Mouse (Mus musculus): ENCODE results near the gene Mast4. TPM values are rescaled to one million over a fixed set of nuclear protein-coding genes. Genes with fewer than 3 reads are reported as not detected.
A peak's percentile ranks its signal among the peaks of the same experiment; 100 is the strongest.

Mast4 gene
- total RNA-seq, 2 experiments from 2014 or later, result 48.4 to 58.4 TPM

DNA sequence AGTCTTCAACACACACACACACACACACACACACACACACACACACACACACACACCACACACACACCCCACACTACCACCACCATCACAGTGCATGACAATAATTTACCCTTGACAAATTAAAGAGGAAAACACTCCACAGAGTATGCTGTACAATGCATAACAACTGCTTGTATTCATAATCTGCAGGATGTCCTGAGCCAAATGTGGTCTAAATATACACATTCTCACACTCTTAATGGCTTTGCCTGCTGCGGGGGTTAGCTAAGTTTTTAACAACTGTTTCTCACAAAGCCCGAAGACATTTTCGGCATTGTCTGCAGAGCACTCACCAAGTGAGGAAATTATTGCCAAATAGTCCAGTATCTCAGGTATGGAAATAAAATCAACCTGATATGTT, 398.5 kb downstream of the Mast4 start:
- DNase-seq (ENCODE audit: low spot score in 2 of 2), result no peak

DNA sequence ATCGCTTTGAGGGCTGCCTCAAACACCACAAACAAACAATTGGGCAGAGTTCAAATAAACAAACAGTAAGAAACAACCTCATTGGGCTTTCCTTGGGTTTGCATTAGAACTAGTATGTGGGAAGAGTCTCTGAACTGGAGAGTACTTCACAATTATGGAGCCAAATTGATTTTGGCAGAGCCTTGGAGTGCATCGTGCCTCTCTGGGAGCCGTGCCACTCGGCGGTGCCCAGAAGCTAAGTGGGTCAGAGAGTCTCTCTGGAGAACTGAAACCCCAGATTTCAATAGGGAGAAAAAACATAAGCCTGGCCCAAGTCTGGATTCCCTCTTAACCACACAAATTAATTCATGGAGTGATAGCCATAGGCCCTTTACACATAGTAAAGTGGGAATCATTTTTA, 400.6 kb downstream of the Mast4 start:
- peak in 1 of 2 experiments; percentile 87 for DNase-seq (ENCODE audit: low spot score in 2 of 2)

DNA sequence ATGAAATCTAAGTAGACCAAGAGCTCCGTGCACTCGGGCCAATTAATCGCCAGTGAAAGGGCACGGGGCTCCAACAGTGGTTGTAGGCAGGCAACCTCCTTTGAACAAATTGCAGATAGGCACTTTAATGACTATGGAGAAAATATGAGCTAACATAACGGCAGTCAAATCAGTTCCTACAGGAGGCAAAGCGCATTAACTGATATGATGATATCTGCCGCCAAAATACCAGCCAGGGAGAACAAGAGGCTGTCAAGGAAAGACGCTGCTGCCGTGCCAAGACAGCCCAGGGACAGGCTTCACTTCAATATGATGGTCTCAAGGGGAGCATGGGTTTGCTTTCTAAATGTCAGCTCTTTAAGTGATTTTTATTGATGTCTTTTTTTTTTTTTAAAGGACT, 401.9 kb downstream of the Mast4 start:
- DNase-seq (ENCODE audit: low spot score in 2 of 2), result no peak

DNA sequence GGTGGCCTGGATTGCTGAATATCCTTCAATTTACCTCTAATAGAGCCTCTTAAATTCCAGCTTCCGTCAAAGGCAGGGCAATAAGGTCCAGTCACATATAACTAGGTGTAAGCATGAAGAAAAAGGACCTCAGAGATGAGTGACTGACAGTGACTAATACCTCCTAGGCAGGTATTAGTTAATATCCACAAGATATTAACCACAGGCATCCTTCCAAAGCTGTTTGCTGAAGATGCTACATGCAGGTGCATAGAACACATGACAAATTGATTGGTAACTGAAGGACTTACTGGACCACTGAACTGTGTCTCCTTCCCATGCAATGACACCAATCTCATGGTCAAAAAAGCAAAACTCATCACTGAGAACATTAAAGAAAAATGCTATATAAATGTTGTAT, 402.3 kb downstream of the Mast4 start:
- no peak for DNase-seq (ENCODE audit: low spot score in 2 of 2)

DNA sequence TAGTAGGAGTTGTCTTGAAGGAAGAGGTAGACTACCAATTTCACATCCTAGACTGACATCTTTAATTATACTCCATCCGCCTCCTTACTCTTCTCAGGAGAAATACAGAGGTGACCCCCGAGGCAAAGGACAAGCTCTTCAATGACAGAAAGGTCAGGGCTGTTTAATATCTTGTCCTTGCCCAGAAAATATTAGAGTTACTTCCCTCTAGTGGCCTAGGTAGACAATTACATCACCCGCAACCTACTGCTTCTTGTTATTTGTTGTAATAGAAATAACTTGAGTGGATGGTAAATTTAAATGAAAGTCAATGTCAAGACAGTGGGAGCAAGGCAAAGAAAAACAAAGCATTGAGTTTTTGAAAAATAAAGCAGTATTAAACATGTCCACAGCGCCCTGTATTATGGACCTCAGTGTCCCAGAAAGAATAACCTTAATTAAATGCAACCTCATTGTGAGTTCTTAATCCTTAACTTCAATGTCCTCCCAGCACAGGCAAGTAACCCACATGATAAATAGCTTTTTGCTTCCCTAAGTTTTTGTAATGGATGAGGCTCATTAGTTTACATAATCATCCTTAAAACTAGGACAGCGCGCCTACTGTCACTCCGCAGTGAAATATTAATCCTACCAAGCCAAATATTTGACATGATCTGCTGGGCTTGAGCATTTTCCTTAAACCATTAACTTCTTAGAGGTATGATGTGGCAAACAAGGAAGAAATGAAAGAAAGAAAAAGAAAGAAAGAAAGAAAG, 408.3 kb downstream of the Mast4 start:
- DNase-seq (ENCODE audit: low spot score in 2 of 2), result no peak

DNA sequence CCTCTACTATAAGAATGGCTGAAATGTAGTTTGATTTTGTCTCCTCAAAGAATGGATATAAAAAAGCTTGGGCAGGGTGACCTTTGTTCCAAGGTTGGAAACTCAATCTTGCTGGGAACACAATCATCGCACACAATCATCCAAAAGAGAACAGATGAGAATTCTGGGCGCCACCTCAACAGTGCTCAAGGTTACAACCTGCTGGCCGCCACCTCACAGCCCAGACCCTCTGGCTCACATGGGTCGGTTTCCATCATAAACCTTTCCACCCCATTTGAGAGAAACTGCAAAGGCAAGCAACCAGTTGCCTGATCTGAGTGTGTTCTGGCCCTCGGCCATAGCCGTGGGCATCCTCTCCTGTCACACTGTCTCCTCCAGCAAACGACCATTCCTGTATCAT, 414.6 kb downstream of the Mast4 start:
- no peak for DNase-seq (ENCODE audit: low spot score in 2 of 2)

DNA sequence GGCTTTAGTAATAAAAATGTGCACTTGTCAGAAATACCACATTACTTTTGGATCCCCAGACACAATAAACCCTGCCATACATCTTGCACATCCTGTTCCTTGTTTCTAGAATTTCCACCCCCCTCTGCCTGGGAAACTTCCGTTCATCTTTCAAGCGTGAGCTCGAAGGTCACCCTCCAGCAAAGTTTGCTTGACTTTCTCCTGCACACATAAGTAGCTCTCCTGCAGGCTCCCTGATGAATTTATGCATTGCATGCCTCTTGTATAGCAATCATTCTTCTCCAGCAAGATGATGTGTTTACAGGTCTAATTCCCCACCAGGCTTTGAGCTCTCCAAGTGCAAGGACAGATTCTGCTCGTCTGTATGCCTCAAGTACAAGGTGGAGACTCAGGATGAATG, 415.7 kb downstream of the Mast4 start:
- no peak for DNase-seq (ENCODE audit: low spot score in 2 of 2)

DNA sequence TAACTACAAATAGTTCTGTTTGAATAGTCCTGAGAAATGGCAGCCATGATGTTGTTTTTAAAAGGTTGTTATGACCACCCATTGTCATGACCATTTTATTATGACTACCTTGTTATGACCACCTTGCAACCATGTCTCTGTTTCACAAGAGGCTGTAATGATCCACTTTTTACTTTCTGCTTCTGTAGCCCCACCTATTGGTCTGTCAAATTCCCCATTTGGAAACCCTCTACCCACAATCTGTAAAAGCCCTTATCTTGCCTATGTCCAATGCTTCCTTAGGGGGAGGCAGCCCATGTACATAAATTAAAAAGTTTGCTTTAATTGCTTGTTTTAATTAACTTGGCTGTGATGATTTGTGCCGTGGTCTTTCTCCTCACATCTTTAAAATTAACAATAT, 419.0 kb downstream of the Mast4 start:
- no peak for DNase-seq (ENCODE audit: low spot score in 2 of 2)

DNA sequence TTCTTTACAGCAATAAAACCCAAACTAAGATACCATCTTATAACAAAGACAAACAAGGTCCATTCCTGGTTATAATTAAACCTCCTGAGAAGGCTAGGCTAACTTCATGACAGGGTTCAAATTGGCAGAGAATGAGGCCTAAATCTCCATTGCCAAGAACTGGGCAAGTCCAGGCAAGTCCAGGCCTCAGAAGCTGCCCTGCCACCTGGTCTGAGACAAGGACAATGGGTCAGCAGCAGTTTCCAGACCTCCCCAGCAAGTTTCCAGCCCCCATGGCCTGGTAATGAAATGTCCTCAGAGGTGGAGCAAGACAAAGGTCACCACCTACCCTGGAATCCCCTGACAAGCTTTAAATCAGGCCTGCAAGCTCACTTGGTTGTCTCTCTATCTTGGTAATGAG, 419.5 kb downstream of the Mast4 start:
- no peak for DNase-seq (ENCODE audit: low spot score in 2 of 2)

DNA sequence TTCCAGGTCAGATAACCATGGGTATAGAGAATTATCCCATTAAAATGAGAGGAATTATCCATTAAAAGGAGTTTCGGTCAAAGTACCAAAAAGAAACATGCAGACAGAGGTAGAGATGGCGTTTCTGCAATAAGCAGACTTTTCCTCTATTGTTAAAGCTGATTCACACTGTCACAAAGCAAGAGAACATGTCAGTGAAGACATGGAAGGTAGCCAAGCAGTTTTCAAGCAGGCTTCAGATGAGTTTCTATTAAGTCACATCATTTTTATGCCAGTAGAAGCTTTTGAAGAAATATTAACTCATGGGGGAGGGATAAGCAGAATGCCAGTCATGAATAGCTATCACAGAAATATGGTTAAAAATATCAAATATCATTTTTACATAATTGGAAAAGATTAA, 420.4 kb downstream of the Mast4 start:
- no peak for DNase-seq (ENCODE audit: low spot score in 2 of 2)

DNA sequence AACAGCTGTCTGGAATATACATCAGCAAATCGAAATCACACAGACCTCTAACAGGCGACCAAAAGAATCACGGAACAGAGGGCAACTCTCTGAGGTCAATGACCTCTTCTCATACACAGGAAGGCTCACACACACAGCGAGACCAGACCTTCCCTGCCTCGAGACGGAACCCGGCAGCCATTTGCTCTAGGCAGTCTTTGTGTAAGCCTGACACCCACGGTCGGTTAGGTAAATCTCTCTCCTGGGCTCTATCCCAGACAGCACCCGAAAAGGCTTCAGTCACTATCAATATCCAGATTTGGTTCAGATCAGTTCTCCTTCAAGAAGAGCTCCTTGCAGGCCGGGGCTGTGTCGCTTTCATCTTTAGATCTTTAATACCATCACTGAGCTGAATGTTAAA, 421.4 kb downstream of the Mast4 start:
- DNase-seq (ENCODE audit: low spot score in 2 of 2), result no peak

DNA sequence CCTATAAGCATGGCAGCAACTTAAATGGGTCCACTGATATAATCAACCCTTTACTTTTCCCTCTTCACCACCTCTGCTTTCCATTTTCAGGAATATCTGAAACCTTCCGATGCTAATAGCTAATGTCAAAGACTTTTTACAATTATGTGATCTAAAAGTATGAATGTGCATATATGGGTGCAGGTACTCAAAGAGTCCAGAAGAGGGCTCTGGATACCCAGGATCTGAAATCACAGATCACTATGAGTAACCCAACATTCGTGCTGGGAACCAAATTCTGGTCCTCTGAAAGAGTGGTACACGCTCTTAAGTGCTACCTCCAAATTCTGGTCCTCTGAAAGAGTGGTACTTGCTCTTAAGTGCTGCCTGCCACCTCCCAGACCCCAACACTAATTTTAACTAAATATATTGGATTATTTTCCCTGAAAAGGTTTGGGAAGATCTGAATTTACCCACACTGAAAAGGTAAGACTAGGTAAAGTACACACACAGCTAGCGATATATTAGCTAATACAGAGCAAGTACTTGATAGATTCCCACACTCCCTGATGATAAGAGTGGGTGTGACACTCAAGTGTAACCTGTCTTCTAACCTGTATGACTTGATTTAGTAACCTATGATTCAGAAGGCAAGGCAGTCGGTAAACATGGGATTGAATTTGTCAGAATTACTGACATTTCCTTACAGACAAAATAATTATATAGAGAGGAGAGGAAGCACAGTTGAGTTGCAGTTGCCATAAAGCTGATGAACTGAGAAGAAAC, 424.5 kb downstream of the Mast4 start:
- no peak for DNase-seq (ENCODE audit: low spot score in 2 of 2)

DNA sequence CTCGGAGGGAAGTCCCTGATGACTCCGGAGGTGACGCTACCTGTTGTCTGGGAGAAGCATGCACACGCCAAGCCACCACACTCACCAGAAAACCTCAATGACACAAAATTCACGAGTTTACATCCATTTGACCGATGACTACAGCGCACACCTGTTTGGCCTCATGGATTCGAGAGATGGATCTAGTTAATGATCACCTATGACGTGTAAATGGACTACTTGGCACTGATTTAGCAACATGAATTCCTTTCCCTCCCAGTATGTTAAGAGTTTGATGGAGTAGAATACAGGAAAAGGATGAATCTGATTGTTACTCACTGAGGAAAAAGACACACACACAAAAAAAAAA, 427.7 kb downstream of the Mast4 start:
- no peak for DNase-seq (ENCODE audit: low spot score in 2 of 2)

DNA sequence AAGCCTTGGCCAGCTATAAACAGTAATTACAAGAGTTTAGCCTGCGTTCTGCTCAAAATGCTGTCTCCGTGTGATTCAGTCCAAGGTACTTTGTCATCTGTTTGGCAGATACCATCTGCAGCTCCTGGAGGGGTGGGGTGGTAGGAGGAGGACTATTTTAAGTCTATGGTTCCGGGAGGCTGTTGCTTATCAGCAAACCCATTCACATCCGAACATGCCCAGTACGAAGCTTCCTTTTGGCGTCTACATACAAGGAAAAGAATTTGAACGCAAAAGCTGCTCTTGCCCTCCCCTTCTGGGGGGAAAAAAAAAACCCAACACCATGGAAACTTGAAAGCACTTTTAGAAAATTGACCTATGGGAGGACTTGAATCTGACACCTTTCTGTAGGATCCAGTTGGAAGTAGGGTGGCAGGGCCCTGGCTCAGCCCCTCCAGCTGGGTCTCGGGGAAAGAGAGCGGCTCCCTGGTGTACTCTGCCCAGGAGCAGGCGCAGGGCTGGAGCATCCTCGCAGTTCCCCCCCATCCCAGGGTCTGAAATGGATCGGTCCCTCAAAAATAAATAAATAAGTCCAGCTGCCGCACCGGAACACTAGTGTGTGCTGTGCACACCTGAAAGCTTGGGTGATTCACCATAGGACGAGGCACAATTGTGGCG, 428.2 kb downstream of the Mast4 start:
- DNase-seq (ENCODE audit: low spot score in 2 of 2), result peak; percentile 77 to 87

DNA sequence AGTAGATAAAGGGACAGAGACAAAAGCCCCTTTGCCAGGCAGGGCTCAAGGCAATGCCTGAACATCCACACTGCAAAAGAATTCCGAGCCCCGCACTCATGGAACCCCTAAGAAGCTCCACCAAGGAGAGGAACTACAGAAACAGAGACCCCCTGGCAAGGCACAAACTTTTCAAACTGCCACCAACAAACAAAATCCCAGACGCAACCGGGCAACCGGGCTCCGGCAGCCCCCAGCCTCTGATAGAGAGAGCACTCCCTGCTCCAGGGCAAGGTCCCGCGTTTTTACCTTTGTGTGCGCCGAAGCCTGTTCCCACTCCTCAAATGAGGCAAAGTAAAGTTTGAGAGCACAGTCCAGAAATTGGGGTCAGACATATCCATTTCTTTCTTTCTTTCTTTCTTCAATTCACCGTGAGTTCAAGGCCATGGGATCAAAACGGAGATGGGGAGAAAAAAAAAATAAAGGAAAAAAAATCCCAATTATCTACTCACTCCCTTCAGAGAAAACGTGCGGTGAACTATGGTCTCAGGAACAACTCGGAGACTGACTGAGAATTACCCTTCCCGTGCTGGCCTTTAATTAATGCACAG, 428.8 kb downstream of the Mast4 start:
- DNase-seq (ENCODE audit: low spot score in 2 of 2), result no peak

DNA sequence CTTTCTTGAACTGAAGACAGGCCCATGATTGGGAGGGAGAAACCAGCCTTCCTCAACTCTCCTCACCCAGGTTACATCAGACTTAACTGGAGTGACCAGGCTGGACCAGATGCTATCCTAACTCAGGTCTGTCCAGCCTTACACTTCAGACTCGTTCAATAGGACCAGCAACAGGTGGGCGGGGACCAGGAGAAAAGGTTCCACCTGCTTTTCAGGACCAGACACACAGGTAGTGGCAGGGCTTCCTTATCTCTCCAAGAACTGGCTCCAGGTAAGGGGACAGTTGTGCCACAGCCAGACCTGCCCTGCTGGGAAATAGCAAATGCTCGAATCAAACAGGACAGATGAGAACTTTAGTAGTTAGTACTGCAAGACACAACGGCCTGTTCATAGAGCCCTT, 430.6 kb downstream of the Mast4 start:
- DNase-seq (ENCODE audit: low spot score in 2 of 2), result no peak

DNA sequence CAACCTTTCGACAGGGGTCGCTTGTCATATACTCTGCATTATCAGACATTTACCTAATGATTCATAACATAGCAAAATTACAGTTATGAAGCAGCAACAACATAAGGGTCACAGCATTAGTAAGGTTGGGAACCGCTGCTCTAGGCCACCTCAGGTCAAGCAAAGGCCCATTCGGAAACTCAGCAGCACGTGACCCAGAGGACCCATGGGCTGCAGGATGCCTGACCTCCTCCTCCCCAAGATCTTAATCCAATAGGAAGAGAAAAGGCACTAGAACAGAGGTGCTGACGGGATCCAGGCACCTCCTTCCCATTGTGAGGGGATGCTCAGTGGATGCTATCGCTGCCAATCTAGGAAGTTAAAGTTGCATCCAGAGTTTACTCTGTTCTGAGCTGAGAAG, 432.2 kb downstream of the Mast4 start:
- DNase-seq (ENCODE audit: low spot score in 2 of 2), result no peak

DNA sequence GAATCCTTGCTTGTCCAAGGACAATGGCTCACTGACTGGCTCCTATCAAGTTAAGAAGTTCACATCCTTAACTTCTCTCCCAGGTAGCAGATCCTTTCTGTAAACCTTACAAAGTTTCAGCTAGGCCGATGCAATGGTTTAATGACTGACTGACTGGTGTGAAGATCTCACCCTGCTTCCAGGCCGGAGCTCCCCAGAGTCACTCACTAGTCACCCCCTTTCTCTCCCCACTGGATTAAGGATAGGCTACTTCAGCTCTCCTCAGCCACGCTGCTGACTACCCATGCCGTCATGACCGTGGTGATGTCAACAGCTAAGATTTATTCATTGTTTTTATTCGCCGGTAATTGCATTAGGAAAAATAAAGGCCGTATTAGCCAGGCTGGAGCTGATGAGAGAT, 433.8 kb downstream of the Mast4 start:
- DNase-seq (ENCODE audit: low spot score in 2 of 2), result no peak

DNA sequence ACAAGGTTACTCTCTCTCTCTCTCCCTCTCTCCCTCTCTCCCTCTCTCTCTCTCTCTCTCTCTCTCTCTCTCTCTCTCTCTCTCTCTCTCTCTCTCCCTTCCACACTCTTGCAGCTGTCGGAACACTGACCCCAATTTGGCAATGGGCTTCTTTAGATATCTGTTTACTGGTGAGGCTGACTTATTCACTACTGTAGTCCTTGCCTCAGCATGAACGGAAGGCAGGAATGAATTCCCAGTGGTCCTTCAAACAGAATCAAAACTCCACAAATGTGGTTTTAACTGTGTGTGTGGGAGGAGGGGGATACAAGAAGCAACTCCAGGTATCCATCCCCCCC, 434.2 kb downstream of the Mast4 start:
- no peak for DNase-seq (ENCODE audit: low spot score in 2 of 2)

DNA sequence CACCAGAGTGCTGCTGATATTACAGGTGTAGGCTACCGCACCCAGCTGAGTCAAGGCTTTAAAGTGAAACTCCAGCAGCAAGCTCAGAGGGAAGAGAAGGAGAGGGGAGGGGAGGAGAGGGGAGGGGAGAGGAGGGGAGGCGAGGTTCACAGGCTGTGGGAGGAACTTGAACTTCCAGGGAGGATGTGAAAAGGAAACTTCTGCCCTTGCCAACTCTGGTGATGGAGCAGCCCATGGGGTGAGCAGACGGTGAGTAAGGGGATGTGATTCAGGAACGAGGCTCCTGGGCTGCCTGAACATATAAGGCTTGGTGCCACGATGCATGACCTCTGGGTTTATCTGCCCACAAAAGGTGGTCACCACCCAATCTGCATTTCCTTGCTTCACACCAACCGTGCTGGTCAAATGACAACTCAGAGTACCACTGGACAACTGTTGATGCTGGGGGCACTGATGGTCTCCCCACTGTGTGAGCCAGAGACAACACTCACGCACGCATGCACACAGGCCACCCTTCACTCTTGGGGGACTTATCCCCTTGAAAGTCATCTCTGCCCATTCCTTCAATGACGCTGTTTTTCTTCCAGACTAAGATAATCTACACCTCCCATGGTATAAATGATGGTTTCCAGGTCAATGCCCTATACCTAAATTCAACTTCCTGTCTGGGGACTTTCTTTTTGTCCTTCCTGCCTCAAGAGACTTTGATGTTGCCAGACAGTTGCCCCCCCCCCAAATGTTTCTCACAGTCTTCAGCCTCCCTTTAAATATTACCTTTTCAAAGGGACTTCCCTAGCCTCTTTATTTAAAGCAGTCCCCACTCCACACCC, 434.8 kb downstream of the Mast4 start:
- DNase-seq (ENCODE audit: low spot score in 2 of 2), result no peak

DNA sequence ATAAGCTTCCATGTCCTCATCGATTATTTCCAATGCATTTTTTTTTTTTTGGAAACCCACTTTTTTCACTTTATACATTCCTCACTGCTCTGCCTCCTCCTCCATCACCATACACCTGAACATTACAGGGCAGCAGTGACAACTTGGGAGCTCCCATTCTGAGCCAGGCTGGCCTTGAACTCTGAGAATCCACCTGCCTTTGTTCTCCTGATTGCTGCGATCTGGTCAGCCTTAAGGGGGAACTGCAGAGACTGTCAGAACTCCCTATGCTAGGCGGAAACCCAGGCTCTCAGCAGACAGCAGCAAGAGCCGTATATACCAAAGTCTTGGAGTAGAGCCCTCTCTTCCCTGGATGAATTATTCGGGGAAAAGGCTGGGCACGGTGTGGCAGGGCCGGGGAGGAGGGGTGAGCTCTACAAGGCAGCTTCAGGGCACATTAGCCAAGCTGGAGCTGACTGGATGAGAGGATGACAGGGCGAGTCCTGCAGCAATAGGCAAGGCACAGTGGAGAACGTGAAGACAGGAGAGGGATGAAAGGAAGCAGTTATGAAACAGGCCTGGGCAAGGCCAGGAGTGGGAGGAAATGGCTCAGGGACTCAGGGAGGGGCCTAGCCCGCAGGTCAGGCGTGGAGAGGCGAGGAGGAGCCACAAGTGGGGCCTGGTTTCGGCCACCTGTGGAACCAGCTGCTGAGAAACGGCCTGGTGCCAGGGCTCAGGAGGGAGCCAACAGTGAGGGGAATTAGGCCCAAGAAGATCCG, 435.7 kb downstream of the Mast4 start:
- no peak for DNase-seq (ENCODE audit: low spot score in 2 of 2)

All from layer of hippocampus, postnatal 14 days (tissue).